Mouse (Mus musculus) thymus, postnatal 36 days (tissue): ENCODE results near the gene P2ry10b.

ENCODE experiments used
- DNase-seq, 2 experiments: peaks; one replicate each; pipeline ENCODE4 v3.0.0; 2022; ENCODE audit warnings: mixed read lengths in 2 of 2

The P2ry10b gene

DNA sequence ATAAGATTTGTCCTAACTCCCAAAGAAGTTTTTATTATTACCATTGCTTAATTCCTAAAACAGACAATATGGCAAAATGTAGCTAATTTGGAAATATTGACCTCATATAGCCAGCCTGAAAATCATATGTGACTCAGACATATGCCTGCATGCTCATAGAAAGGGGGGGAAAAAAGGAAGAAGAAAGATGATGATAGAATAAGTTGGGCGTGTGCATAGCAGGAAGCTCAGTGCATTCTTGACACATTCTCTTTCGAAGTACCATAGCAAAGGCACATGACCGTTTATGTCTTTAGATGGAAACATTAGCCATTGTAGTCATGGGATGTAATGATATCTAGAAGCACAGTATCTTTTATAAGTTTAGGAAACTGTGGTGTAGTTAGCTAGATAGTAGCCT, at the start of gene P2ry10b:
P2ry10b (plus strand) TSS at position 247 of the 400 bp plus-strand sequence.
- no peak for DNase-seq

DNA sequence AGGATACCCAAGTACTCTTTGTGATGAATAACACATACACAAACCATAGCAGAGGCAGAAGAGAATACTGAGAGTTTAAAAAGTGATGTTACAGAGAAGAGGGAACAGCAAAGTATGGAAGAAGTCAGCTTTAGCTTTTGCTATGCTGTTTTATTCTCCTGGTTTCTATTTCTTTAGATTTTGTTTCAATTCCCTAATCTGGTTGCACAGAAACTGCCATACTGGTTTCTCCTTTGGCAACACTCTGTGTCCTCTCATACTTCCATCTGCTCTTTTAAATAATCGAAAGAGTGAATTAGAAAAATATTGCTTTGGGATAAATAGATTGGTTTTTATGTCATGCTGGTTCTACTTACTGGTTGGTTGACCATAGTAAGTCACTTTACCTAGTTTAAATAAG, 32.4 kb upstream of the P2ry10b start:
- no peak for DNase-seq

- no peak for DNase-seq
Measured at GRCm38 (mm10) chrX:107116987-107117386, 31.7 kb upstream of the P2ry10b start.

GRCm38 (mm10) chrX:107143184-107143583, 5.5 kb upstream of the P2ry10b start:
- DNase-seq: no peak

GRCm38 (mm10) chrX:107143930-107144329, 4.8 kb upstream of the P2ry10b start:
- no peak for DNase-seq

- DNase-seq: no peak
Measured at GRCm38 (mm10) chrX:107149391-107149993, 765 bp downstream of the P2ry10b start.

DNA sequence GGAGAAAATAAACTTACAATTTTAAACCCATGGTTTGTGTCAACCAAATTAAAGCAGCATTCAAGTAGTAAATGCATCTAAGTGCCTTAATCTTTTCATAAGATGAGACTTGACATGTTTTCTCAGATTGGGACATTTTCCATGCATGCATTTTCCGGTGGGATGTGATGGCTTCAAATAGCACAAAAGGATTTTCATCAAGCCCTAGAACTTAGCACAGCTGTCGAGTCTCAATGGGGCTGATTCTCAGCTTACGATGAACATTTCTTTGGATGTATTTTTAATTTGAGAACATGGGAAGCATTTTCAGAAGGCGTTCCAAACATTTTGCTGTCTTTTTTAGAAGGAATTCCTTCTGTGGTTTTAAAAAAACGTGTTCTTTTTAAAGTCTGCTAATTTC, 1.3 kb downstream of the P2ry10b start:
- no peak for DNase-seq

DNA sequence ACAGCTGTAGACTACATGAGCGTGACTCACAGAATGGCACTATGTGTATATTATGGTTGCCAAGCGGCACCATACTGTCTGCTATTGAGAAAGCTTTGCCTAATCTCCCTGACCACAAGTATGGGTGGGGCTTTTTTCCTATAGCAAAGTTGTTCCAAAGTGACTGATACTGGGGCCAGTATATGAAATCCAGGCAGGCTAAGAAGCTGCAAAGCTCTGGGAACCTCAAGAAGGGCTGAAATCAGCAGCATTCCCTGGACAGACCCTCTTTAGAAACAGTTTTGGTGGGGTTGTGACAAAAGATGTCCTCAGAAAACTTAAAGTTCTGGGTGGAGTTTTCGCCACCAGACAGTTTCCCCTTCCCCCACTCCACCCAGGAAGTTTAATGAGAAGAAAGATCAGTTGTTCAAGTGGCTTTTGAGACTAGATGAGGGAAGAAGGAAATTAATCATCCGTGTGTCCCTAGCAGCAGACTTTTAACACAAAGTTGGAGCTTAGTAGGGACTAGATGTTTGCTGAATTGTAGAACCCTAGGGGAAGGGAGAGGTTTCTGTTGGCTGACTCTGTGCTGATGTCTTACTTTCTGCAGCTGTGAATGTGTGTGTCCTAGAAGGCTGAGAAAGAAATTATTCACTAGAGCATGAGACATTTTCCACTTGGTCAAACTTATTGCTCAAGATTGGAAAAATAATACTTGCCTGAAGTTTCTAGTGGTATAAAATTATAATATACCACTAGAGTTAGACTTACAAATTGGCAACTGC, 2.2 kb downstream of the P2ry10b start:
- peak; percentile 22 for DNase-seq

DNA sequence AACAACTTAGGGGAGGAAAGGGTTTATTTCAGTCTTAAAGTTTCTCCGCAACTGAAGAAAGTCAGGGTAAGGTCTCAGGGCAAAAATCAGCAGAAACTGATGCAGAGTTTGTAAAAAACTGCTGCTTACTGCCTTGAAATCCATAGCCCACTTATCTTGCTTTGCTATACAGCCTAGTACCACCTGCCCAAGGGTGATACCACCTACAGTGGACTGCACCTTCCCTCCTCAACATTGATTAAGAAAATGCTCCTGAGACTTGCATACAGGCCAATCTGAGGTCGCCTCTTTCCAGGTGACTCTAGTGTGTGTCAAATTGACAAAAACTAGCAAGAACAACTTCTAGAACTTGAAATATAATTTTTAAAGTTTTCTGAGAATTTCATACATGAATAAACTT, 7.3 kb downstream of the P2ry10b start:
- DNase-seq: no peak

DNA sequence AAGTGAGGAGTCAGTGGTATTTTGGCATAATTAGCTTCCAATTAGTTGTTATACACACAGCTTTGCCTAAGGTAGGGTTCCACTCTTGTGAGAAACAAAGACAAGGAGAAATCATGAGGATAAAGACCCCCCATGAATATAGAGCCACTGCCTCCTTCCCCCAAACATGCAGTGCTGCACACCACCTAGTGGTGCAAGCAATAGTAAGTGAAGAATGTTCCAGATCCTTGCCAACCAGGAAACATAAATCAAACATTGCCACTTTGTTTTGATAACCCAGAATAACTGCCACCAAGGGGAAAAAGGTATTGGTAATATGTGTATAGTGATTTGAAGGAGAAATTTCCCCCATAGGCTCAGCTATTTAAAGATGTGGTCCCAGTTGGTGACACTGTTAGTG, 11.8 kb downstream of the P2ry10b start:
- peak; percentile 16 to 24 for DNase-seq

DNA sequence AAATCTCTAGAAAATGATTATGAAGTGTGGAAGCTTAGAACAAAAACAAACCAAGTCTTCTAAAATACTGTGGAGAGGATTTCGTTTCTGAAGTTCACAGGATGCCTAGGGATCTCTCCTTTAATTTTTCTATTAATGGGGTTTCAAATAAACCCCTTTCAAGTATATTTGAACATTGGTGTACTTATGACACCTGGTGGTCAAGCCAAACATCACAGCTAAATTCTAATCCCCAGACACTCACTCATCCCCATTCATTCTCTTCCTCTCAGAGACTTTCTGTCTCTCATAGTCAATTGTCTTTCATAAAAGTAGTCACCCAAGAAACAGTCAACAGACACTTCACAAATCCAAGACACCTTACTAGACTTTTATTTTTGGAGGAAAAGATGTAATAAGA, 19.6 kb downstream of the P2ry10b start:
- no peak for DNase-seq

GRCm38 (mm10) chrX:107169128-107169527, 20.4 kb downstream of the P2ry10b start:
- no peak for DNase-seq

- no peak for DNase-seq
Measured at GRCm38 (mm10) chrX:107178742-107179141, 30.0 kb downstream of the P2ry10b start.

GRCm38 (mm10) chrX:107217577-107218090, 68.9 kb downstream of the P2ry10b start:
- no peak for DNase-seq
